Mouse (Mus musculus): ENCODE results near the gene Gmppb.
"Not testable (repeated sequence)": the region's sequence is repeated elsewhere in the genome, so short reads cannot be mapped to it uniquely, and the experiment has no call there.

The Gmppb gene

GRCm38 (mm10) chr9:108049016-108049455 lies at the start of gene Gmppb:
Gene Gmppb, plus strand, starts transcription at chr9:108049242.
- DNase-seq = peak; percentile 92

GRCm38 (mm10) chr9:108001922-108002770 lies 46.9 kb upstream of the Gmppb start, which contains the start of gene Ip6k1:
Gene Ip6k1, plus strand, starts transcription at chr9:108002501.
- peak; percentile 100 for DNase-seq

- DNase-seq = peak; percentile 55
Measured at GRCm38 (mm10) chr9:108002778-108003530, 46.1 kb upstream of the Gmppb start.

GRCm38 (mm10) chr9:108003531-108003890 lies 45.5 kb upstream of the Gmppb start:
- DNase-seq = peak; percentile 13

- DNase-seq = no peak
Measured at GRCm38 (mm10) chr9:108008041-108008440, 41.0 kb upstream of the Gmppb start.

GRCm38 (mm10) chr9:108010385-108010784 lies 38.7 kb upstream of the Gmppb start:
- DNase-seq = no peak

- DNase-seq = not testable (repeated sequence)
Measured at GRCm38 (mm10) chr9:108013577-108013976, 35.5 kb upstream of the Gmppb start.

- DNase-seq = no peak
Measured at GRCm38 (mm10) chr9:108017127-108017526, 31.9 kb upstream of the Gmppb start.

GRCm38 (mm10) chr9:108020741-108021140 lies 28.3 kb upstream of the Gmppb start:
- DNase-seq = no peak

- no peak for DNase-seq
Measured at GRCm38 (mm10) chr9:108023216-108023615, 25.8 kb upstream of the Gmppb start.

GRCm38 (mm10) chr9:108026584-108026983 lies 22.5 kb upstream of the Gmppb start:
- DNase-seq = no peak

GRCm38 (mm10) chr9:108027867-108028266 lies 21.2 kb upstream of the Gmppb start:
- no peak for DNase-seq

GRCm38 (mm10) chr9:108032126-108032525 lies 16.9 kb upstream of the Gmppb start:
- DNase-seq = no peak

- DNase-seq = no peak
Measured at GRCm38 (mm10) chr9:108035331-108036156, 13.5 kb upstream of the Gmppb start.

- DNase-seq = no peak
Measured at GRCm38 (mm10) chr9:108044751-108045492, 4.1 kb upstream of the Gmppb start.

GRCm38 (mm10) chr9:108046582-108046981 lies 2.5 kb upstream of the Gmppb start:
- no peak for DNase-seq

- no peak for DNase-seq
Measured at GRCm38 (mm10) chr9:108047601-108048565, 1.2 kb upstream of the Gmppb start.

GRCm38 (mm10) chr9:108048566-108048955 lies 481 bp upstream of the Gmppb start:
- DNase-seq = no peak

- DNase-seq = no peak
Measured at GRCm38 (mm10) chr9:108049561-108050251, 664 bp downstream of the Gmppb start.

GRCm38 (mm10) chr9:108051184-108051930 lies 2.3 kb downstream of the Gmppb start:
- no peak for DNase-seq

Data from right cerebral cortex, postnatal 4 days (tissue).